Mouse (Mus musculus) kidney, postnatal 25 days (tissue): ENCODE measurements at regions not wholly inside any gene's neighbourhood (a gene's known extent, or its start where the extent isn't known, plus 50 kb on each side); places are given as distances from the start of the nearest gene placed in this dataset.

Experiments
- DNase-seq, 2 experiments: peaks; one replicate each; pipeline ENCODE4 v3.0.0; 2021; ENCODE audit warnings: mixed read lengths in 2 of 2

DNA sequence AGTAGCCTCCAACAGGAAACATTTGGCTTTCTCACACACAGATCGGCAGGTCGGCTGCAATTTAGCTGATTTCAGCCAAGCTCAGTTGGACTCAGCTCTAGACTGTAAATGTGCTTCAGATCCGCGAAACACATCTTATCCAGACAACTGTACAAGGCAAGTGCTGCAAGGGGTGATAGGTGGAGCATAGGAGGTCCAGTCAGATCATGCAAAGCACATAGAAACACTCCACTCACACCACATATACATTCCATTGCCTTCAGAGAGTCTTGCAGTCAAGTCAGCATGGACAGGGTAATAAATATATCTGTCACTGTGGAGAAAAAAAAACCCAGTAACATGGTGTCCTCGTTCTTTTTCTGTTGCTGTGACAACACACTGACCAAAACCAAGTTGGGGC, 160.3 kb downstream of the H2al1j start:
- no peak for DNase-seq

DNA sequence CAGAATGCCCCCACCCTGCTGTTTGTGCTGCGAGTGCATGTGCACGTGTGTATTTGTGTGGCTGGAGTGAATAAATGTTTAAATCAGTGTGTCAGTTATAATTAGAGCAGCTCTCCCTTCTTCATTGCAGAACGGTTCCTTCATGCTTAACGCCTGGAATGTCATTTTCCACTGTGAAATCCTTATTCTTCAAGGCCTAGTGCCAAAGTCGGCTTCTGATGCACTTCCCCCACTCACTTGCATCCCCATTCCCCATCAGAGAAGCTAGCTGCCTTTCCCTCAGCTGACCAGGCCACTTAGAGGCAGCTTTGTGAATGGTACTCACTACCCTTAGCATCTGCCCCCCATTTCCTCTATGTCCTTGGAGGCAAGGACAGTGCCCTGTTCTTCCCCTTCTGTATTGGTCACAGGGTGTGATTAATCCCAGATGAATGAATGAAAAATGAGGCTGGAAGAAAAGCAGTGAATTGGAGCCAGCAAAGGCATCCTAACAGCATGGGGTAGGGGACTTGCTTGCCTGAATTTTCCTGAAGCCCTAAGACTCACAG, 162.6 kb downstream of the H2al1j start:
- DNase-seq = peak in 1 of 2 experiments; percentile 40

DNA sequence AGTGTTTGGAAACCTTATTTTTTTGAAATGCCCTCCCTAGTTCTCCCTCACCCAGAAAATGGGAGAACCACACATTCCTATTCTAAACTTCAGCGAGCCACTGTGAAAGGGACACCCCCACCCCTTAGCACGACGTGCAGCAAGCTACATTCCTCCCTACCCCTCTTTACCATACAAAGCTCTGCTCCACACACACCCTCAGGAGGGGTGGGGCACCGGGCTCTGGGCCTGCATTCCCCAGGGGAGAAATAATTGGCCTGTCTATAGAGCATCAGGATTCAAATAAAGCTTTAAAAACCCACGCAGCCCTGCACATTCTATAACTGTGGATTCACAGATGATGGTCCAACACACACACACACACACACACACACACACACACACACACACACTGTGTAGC, 163.6 kb downstream of the H2al1j start:
- DNase-seq = no peak

DNA sequence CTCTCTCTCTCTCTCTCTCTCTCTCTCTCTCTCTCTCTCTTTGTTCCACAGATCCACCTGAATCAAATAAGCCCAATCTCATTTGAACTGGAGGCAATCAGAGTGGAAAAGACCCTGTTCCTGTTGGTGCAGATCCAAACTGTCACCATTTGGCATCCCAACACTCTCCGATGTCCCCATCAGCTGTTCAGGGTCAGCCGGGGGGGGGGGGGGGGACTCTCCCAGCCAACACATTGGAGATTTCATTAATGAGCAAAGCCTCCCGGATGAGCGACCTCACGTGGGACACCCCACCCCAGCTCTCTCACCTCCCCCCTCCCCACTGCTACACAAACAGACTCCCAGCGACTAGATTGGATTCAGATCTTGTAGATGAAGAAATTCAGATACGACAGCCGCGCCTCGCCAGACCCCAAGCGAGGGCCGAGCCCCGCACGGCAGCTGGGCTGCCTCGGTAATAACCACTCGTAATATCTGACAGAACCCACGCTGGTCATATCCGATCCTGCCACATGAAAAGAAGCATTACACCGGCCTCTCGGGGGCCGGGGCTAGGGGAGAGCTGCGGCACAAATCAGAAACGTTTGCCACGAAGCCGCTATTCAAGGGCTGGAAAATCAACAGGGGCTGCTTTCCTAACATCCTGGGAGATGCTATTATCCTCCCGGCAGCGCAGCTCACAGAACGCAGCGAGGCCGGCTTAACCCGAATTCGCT, 164.2 kb downstream of the H2al1j start:
- DNase-seq = no peak

DNA sequence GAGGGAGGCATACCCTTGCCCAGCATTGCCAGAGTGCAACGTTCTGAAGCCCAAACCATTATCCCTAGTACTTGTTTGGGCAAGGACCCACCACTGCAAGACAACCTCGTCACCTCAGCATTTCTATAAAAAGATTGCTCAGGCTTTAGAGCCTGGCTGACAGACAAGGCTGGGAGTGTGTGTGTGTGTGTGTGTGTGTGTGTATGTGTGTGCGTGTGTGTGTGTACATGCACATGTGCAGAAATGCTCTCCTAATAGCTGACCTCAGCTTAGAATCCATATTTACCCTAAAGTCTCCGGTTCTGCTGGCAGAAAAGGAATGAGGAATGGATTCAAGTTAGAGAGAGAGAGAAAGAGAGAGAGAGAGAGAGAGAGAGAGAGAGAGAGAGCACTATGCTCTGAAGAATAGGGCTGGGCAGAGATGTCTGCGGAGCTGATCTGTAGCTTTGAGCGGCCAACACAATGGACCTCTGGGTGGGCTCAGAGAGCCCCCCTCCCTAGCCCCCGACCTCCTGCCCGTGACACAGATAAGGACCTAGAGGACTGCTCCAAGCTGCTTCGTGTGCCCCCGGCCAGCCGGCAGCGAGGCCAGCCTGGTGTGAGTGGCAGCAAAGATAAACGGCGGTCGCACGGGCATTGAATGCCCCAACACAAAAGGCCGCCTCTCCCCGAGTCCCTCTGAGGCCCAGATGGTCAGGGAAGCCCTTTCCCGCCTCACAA, 166.1 kb downstream of the H2al1j start:
- no peak for DNase-seq

DNA sequence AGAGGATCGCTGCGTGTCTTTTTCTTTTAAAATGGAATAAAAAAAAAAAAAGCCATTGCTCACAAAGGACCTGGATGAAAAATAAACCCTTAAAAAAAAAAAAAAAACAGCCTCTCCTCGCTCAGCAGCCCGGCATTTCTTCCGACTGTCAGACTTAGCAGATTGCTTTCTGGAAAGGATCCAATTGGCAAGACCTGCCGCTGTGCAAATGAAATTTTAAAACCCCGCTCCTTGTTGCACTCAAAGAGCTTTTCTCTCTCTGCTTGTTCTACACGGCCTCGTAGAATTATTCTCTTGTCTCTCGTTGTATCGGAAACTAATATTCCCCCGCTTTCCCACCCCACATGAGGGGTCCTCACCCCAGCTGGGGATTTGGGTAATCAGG, 166.6 kb downstream of the H2al1j start:
- DNase-seq = peak; percentile 35 to 44

DNA sequence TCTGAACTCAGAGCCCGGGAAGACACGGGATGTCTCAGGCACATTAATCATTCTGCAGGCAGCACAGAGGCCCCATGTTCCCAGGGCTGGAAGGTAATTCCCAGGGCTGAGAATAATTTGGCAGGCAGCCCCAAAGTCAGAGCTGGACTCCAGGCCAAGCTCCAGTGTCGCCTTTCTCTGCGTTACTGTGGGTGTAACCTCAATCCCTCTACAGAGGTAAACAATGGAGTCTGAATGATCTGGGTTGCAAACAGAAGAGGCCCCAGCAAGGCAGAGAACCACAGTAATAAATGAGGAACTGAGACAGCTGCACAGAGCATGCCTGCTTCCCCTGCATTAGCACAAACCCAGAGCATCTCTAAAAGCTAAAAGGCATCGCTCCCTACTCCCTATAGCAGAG, 184.8 kb downstream of the H2al1j start:
- DNase-seq = peak; percentile 46 to 55

DNA sequence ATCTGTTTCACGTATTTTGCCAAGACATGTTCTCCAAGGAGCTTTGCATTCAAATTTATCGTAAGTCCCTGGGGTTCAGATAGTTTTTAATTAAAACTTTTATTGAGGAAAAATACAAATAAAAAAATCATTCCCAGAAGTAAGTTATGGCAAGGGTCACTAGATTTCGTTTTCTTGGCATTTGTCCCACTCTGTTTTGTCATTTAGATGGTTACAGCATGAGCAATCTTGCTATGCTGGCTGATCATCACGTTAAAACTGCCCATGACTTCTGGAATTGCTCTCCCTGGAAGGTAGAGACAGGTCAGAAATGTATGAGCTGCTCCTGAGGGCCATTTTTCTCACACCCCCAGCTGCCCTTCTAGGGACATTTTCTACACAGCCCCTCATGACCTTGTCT, 185.3 kb downstream of the H2al1j start:
- DNase-seq = no peak

DNA sequence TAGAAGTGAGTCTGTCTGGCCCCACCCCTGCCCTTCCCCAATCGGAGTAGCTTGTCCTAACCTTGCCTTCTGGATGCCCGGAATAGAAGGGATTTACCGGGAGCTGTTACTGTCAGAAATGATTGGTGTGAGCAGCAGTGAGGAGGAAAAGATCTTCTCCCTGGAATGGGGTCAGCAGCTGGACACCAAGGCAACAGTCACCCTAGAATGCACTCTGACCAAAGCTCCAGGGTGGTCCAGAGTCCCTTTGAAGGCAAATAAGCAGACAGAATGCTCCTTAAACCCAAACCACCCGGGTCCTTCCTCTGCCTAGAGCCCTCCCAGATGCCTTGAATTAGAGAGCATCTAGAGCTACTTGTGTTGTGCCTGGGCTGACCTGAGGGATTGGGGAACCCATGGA, 196.2 kb downstream of the H2al1j start:
- DNase-seq = no peak

DNA sequence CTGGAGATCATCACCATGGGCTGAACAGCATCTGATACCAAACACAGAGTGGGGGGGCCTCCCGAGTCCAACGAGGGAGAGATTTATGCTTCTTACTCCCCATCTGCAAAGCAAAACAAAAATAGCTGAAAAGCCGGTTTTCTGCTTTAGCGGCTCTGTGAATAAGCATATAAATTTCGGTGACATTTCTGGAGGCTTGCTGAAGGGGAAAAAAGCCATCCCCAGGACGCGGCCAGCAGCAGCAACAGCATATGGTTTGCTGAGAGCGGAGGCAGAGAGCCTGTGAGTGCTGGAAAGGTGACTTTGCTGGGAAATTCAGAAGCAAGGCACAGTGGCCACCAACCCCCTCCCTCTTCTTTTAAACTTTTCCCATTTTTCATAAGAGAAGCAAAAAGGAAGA, 197.7 kb downstream of the H2al1j start:
- no peak for DNase-seq

DNA sequence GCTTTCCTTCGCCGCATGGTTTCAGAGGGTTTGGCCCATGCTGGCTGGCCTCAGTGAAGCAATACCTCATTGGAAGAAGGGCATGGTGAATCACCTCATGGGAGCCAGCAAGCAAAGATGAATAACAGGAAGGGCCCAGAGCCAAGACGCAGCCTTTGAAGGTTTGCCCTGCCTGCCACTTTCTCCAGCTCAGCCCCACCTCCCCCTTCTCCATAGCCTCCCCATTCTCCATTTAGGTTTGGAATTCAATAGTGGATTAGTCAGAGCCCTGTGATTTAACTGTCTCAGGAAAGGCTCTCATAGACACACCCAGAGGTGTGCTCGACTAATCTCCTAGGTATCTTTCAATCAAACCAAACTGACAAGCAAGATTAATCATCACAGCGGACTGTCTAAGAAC, 201.0 kb downstream of the H2al1j start:
- no peak for DNase-seq

DNA sequence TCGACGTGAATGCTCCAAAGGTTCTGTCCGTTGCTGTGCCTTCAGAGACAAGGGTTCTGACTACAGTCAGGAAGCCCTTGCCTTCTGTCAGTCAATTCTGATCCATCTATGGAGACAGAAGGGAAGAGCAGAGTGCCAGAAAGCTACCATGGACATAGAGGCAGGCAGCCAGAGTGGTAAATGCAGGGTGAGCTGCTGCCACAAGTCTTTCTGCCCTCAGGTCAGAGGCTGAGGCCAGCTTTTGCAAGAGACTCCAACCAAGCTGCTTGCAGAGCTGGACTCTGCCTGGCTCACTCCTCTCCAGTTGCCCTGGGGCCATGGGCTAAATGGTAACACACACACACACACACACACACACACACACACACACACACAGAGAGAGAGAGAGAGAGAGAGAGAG, 201.6 kb downstream of the H2al1j start:
- no peak for DNase-seq

DNA sequence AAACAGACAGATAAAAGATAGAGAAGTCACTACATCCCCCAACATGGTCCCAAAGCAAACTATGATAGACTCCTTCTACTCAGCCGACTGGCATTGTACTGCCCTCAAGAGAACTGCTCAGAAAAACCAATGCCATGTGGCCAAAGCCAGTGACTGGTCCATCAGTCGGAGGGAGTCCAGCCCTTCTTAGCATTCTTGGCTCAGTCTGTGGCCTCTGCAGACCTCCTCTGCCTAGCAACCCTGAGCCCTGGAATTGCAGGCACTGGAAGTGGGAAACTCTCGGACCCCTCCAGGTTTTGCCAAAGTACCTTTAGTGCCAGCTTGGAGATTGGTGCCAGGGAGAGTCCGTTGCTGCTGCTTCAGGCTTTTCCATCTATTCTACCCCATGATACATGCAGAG, 205.2 kb downstream of the H2al1j start:
- no peak for DNase-seq

DNA sequence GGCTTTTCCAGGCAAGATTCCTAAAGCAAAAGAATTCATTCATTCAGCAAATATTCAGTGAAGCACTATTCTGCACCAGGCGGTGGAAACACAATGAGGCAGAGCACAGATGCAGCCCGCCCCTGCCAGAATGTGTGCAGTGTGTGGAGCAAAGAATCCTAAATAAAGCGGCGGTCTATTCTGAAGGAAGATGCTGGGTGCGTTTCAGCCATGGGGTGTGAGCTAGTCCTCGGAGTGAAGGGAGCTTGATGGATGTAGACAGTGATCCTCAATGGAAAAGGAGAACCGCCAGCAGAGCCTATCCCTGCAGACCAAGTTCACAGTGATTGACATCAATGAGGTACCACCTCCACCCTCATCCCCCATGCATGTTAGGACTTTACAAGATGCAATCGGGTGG, 206.2 kb downstream of the H2al1j start:
- DNase-seq = no peak

DNA sequence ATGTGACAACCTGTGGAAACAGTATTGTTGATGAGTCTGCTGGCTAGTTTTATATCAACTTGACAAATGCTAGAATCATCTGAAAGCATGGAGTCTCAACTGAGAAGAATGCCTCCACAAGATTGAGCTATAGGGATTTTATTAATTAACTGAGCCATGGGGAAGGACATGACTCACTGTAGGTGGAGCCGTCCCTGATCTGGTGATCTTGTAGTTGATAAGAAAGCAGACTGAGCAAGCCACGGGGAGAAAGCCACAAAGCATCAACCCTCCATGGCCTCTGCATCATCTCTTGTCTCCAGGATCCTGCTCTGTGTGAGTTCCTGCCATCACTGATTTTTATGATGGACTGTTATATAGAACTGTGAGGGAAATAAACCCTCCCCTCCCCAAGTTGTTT, 213.4 kb downstream of the H2al1j start:
- DNase-seq = no peak

DNA sequence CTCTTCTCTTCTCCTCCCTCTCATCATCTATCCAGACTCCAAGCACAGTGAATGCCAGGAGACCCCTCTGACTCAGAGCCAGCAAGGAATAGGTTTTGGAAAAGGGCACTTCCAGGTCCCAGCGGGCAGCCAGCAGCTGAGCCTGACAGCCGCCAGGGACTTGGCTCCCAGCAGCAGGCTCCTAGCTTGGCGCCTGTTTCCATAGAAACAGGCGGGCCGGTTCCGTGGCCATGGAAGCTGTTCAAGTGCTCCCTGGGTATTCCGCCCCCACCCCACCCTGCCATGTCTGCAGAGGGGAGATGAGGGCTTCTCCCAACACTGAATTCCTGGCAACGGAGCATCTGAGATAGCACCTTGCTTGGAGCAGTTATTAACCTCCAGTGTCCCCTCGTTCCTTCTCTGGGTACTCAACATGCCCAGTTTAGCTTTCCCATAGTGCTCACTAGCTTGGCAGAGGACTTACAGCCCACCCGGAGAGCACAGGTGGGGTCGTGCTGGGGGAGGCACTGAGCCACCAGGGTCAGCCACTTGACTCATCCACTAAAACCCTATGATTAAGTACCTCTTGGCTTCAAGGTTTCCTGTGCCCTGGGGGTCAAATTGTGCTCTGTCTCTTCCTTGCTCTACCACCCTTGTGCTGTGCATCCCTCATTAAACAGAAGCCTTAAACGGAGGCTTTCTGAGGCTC, 222.7 kb downstream of the H2al1j start:
- no peak for DNase-seq

DNA sequence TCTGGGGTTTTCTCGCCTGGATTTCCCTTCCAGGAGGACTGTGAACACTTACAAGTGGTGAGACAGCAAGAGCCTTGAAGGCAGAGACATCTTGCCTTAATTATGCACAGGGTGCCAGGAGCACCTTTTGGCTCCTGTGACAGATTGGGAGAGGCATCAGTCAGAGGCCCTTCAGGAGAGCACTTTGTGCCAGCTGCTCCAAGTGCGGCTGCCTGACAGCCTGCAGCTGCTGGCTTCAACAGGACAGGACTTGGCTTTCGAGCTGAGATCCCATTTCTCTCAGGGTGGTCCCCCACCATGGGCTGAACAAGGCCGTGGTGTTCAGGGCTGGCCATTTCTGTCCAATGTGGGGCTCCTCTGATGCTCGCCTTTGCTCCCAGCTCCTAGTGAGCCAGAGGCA, 224.6 kb downstream of the H2al1j start:
- DNase-seq = no peak

DNA sequence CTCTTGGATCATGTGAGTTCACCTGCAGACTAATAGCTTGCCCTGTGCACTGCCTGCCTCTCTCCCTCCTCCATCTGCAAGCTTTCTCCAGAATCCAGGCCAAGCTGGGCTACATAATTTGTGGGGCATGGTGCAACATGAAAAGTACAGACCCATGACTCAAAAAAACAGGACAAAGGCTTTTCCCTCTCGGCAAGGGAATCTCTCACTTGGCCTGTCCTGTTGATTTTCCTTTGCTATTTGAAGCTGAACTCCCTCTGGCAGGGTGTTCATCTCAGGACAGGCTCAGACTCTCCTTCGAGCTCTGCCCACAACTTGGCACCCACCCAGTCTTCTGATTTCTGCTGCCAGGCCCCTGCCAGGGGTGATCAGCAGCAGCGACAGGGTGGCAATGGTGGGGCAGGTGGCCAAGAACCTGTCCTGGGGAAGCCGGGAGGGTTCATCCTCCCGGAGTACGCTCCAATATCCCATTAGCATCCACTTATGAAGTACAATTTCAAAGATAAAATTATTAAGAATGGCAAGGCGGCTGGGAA, 227.5 kb downstream of the H2al1j start:
- DNase-seq = no peak

DNA sequence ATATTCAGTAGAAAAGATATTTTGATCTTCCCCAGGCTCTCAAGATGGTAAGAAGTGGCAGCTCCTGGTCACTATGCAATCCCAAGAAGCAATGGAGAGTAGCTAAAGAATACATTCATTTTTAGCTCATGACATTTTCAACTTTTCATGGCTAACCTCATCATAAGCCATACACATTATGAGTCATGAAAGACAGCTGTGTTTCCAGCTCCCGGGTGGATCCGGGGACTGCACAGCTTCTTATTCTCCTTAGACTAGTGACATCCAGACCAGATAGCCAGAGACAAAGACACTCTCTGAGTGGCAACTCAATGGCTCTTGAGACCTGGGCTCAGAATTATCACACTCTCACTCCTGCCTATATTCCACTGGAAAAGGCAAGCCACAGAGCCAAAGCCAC, 230.6 kb downstream of the H2al1j start:
- DNase-seq = no peak

DNA sequence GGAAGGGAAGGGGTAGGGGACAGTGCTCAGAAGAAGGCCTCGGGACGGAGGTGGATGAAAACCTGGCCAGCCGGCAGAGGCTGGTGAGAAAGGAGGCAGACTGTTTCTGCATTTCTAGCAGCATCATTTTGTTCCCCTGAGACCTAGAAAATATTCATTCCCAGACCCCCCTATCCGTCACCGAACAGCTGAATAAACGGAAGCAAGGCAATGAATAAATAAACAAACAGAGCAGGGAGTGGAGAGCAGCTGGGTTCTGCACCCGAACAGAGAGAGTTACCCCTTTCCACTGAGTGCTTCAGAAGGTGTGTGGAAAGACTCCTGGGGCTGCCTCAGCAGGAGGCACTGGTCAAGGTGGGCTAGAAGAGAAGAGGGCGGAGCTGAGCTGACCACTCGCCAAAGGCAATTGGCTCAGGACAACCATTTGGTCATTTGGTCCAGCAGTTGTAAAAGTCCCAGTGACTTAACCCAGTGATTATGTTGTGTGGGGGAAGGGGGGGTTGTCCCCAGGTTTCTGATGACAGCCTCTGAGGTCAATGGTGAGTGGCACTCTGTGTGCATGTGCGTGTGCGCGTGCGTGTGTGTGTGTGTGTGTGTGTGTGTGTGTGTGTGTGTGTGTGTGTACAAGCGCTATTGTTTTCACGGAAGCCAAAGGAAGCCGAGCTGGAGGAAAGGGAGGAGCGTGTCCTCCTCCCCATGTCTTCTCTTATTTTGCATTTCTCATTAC, 233.1 kb downstream of the H2al1j start:
- peak; percentile 9 to 40 for DNase-seq

DNA sequence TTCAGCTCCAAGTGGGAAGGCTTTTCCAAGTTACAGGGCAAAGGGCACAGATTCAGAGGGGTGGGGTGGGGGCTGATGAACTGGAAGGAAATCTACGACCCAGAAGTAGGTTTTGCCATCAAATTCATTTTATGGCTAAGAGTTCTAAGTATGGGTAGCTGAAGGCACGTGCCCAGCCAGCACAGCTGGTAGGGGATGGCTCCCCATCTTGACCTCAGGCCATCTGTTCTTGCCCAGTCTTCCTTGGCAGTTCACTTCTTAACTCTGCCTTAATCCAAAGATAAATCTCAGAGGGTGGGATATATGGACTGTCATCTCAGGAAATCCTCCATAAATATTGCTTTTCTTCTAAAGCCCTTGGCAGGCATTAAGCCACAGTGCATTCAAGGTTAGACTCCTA, 238.3 kb downstream of the H2al1j start:
- no peak for DNase-seq

DNA sequence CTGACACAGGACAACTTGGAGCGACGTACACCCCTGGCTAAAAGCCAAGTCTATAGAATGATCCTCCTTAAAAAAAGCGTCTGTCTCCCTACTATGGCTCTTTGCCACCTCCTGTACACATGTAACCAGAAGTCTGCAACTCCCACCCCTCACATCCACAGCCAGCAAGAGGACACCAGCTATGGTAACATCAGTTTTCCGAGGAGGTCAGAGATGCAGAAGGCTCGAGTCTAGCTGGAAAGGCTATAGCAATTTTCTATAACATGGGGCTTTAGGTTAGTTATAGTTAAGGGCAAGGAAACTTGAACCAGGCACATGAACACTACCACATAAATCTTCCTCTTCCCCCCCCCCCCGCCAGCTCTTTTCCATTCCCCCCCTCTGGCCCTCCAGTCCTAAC, 240.2 kb downstream of the H2al1j start:
- no peak for DNase-seq

DNA sequence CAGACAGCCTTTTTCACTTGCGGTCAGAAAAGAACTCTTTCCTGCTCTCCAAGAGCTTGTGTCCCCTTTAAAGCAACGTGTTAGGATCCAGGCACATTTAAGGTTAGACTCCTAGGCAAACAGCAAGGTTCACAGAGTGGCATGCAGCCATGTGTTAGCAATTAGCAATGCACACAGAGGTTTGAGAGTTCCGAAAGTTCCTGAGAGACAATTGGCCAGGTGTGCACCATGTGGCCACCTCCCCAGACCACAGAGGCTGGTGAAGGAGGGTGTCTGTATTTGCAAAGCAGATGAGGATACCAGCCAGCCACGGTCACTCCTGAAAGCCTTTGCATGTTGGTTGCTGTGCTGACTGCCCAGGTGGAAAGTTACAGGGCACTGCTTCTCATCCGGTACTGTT, 240.6 kb downstream of the H2al1j start:
- DNase-seq = peak; percentile 10 to 51
